ENCODE assay signal across 16 mouse cellular contexts in genomic region chr10:25133581-25133980, GRCm38 (mm10).
"Had no signal": no experiment of that assay in that cellular context is flagged by ENCODE, and none has a peak within 500 bp of the region (broad histone marks: within the 10 kb centered on the region; RNA-seq: fewer than 3 reads in every experiment).

No protein-coding gene starts in this region.

- H3K27me3 ChIP-seq: limb, embryonic 15.5 days; neural tube, embryonic 12.5 days; stomach, embryonic 15.5 days had no signal

- H3K4me3 ChIP-seq: limb, embryonic 15.5 days; myocyte; neural tube, embryonic 12.5 days; stomach, embryonic 15.5 days had no signal

- H3K9ac ChIP-seq: limb, embryonic 15.5 days; lung, embryonic 14.5 days; neural tube, embryonic 12.5 days; stomach, embryonic 15.5 days had no signal

- H3K27ac ChIP-seq: limb, embryonic 15.5 days; macrophage; neural tube, embryonic 12.5 days; stomach, embryonic 15.5 days had no signal

- H3K4me1 ChIP-seq: limb, embryonic 15.5 days; neural tube, embryonic 12.5 days; stomach, embryonic 15.5 days had no signal

- H3K4me2 ChIP-seq: limb, embryonic 15.5 days; lung, embryonic 14.5 days; neural tube, embryonic 12.5 days; stomach, embryonic 15.5 days had no signal

- H3K9me3 ChIP-seq: limb, embryonic 15.5 days; neural tube, embryonic 12.5 days had no signal

- DNase-seq: kidney, adult 8-10 months; kidney, postnatal 36 days; layer of hippocampus, adult 9-11 months; layer of hippocampus, postnatal 36 days; lung, embryonic 14.5 days; lung, postnatal 14 days; midbrain, embryonic 14.5 days; retina, postnatal 1 day; right cerebral cortex, postnatal 4 days; thymus, postnatal 36 days had no signal

- H3K36me3 ChIP-seq: limb, embryonic 15.5 days; neural tube, embryonic 12.5 days; stomach, embryonic 15.5 days had no signal

- ATAC-seq: intestine, embryonic 16.5 days had no signal
